Mouse (Mus musculus) splenic B cell, adult 2 months (primary cell): Measurements from ENCODE around the gene Rps6ka2.
A peak's percentile ranks its signal among the peaks of the same experiment; 100 is the strongest.
"Not testable (repeated sequence)": the region's sequence is repeated elsewhere in the genome, so short reads cannot be mapped to it uniquely, and the experiment has no call there.

Source experiments
- DNase-seq: peaks from one replicate; pipeline ENCODE4 v3.0.0-alpha.2; 2011; ENCODE audit warnings: low read depth, low spot score
- H3K27me3 ChIP-seq: 2 replicates; pipeline ENCODE4 v1.6.1; 2012; ENCODE audit warnings: mild to moderate bottlenecking, low read length, moderate library complexity, mixed read lengths; ENCODE audit not compliant: control insufficient read depth, poor library complexity, insufficient read depth, severe bottlenecking
- H3K36me3 ChIP-seq: 2 replicates; pipeline ENCODE4 v1.6.1; 2012; ENCODE audit warnings: mild to moderate bottlenecking, low read length, moderate library complexity, mixed read lengths; ENCODE audit not compliant: control insufficient read depth, poor library complexity, insufficient read depth, severe bottlenecking

Gene Rps6ka2

DNA sequence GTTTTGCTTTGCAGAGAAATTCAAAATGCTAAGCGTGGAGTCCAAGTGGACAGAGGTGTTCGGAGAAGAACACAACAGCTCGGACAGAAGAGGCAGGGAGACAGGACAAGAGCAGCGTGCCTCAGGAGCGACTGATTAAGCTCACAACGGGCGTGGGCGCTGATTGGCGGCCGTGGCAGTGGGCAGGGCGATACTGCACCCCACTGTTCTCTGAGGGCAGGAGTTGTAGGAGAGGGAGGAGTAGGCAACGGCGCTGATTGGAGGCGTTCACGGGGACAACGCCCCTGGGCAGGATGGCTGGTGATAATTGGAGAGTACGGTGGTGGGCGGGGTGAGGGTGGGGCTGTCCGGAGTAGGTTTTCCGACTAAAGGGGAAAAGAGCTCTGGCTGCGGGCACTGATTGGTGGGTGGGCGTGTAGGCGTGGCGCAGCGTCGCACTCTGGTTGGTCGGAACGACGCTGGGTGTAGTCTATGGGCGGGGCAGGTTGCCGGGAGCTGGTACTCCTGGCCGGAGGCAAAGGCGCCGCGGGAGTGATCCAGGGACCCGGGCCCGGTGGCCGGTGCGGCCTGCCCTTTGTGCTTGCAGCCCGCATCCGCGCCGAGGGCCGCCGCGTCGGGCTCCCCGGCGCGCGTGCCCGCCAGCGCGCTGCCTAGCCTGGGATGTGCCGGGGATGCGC, at the start of gene Rps6ka2:
Rps6ka2 (plus strand) TSS at position 489 of the 677 bp plus-strand sequence.
- peak; percentile 98 for DNase-seq
- H3K27me3 ChIP-seq, result no peaks in the 10 kb centered on the region
- no peaks in the 10 kb centered on the region for H3K36me3 ChIP-seq

GRCm38 (mm10) chr17:7120835-7121234, 49.1 kb upstream of the Rps6ka2 start:
- H3K36me3 ChIP-seq, DNase-seq, H3K27me3 ChIP-seq: not testable (repeated sequence)

DNA sequence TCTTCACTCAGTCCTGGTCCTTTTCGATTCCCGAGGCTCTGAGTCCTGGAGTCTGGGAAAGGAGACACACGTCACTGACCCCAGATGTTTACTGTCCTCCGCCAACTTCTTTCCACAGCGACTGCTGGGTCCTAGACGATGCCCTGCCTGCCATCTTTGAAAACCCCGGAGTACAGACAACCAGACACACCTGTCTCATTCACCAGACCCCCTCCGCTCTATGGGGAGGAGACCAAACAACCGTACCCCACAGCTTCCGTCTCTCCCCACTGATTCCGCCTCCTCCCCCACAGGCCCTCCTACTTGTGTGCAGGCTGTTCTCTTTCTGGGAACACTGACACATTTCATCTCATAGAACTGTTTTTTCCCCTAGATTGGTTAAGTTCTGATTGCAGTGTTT, 47.4 kb upstream of the Rps6ka2 start:
- H3K27me3 ChIP-seq, DNase-seq, H3K36me3 ChIP-seq: not testable (repeated sequence)

DNA sequence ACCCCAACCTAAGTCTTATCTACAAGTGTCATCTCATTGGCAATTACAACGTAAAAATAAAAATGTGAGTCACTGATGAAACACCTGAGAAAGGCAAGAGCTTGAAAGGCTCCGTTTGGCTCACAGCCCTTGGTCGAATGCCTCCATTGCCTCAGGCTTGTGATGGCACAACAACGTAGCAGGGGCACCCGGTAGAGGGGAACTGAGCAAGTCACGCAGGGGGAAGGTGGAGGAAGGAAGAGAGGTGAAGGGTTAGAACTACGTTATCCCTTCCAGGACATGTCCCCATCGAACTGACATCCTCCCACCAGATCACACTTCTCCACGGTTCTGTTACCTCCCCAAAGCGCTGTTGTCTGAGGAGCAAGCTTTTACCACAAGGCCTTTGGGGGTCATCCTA, 43.4 kb upstream of the Rps6ka2 start:
- H3K36me3 ChIP-seq, DNase-seq, H3K27me3 ChIP-seq: not testable (repeated sequence)

GRCm38 (mm10) chr17:7134002-7134401, 35.9 kb upstream of the Rps6ka2 start:
- H3K27me3 ChIP-seq, DNase-seq, H3K36me3 ChIP-seq: not testable (repeated sequence)

- H3K27me3 ChIP-seq, DNase-seq, H3K36me3 ChIP-seq: not testable (repeated sequence)
Measured at GRCm38 (mm10) chr17:7135277-7135676, 34.6 kb upstream of the Rps6ka2 start.

GRCm38 (mm10) chr17:7138186-7138925, 31.6 kb upstream of the Rps6ka2 start:
- Histone ChIP-seq H3K36me3 (no peaks in the 10 kb centered on the region), H3K27me3 (no peaks in the 10 kb centered on the region)
- no peak for DNase-seq

- no peak for DNase-seq
- no peaks in the 10 kb centered on the region for H3K27me3 ChIP-seq
- no peaks in the 10 kb centered on the region for H3K36me3 ChIP-seq
Measured at GRCm38 (mm10) chr17:7140399-7141174, 29.3 kb upstream of the Rps6ka2 start.

- Histone ChIP-seq H3K27me3 (no peaks in the 10 kb centered on the region), H3K36me3 (no peaks in the 10 kb centered on the region)
- DNase-seq, result no peak
Measured at GRCm38 (mm10) chr17:7142367-7142766, 27.5 kb upstream of the Rps6ka2 start.

GRCm38 (mm10) chr17:7143885-7144518, 25.9 kb upstream of the Rps6ka2 start:
- no peak for DNase-seq
- H3K27me3 ChIP-seq, result no peaks in the 10 kb centered on the region
- no peaks in the 10 kb centered on the region for H3K36me3 ChIP-seq

GRCm38 (mm10) chr17:7145373-7146058, 24.4 kb upstream of the Rps6ka2 start:
- DNase-seq, result no peak
- Histone ChIP-seq H3K36me3 (no peaks in the 10 kb centered on the region), H3K27me3 (no peaks in the 10 kb centered on the region)

DNA sequence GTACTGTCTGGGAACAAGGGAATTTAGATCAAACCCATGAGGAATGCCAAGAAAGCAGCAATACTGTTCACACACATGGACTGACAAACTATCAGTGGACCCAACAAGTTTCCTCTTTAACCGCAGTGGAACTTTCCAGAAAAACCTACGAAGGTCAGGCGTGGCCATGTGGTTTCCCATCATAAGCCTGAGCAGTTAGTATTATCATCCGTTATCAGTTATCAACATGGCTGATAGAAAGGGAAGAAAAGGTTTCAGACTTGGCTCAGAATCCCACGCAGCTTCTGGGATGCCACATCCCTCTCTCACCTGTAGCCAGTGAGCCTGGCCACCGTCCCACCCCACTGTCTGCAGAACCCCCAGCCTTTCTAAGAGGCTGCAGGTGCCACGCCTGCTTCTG, 23.4 kb upstream of the Rps6ka2 start:
- no peaks in the 10 kb centered on the region for H3K36me3 ChIP-seq
- DNase-seq, result no peak
- H3K27me3 ChIP-seq, result no peaks in the 10 kb centered on the region

GRCm38 (mm10) chr17:7147920-7148321, 22.0 kb upstream of the Rps6ka2 start:
- DNase-seq, result no peak
- Histone ChIP-seq H3K36me3 (no peaks in the 10 kb centered on the region), H3K27me3 (no peaks in the 10 kb centered on the region)
